In genomic region chr1:90743445-90743844, GRCm38 (mm10) we compare ENCODE assay signal across 8 mouse cellular contexts.
DNase-seq lines count a peak whose midpoint lies in the region; ATAC-seq and TF ChIP-seq lines count a peak whose summit lies in the region.

No protein-coding gene starts in this region.

- H3K4me2 ChIP-seq in lung, postnatal 0 days (replicated peaks; ENCODE audit: low read depth, low read length), result no peak overlapping the region
- no peak overlapping the region for H3K4me2 ChIP-seq in hindbrain, embryonic 11.5 days (replicated peaks; ENCODE audit: low read depth, low read length)
- H3K4me2 ChIP-seq in midbrain, embryonic 12.5 days (replicated peaks), result peak overlapping the region; percentile 55

- H3K4me1 ChIP-seq in lung, postnatal 0 days (ENCODE audit: insufficient read depth, low read depth, low read length), result no peaks in the 10 kb centered on the region
- no peaks in the 10 kb centered on the region for H3K4me1 ChIP-seq in hindbrain, embryonic 11.5 days (replicated peaks; ENCODE audit: control insufficient read depth, insufficient read depth, low read length)
- peaks cover 23% of the 10 kb centered on the region for H3K4me1 ChIP-seq in midbrain, embryonic 12.5 days

- H3K27ac ChIP-seq in lung, postnatal 0 days (ENCODE audit: low read length), result no peak overlapping the region
- H3K27ac ChIP-seq in hindbrain, embryonic 11.5 days (ENCODE audit: low read depth, low read length), result peak overlapping the region; percentile 81
- H3K27ac ChIP-seq in midbrain, embryonic 12.5 days (replicated peaks), result peak overlapping the region; percentile 90

- no peak for TF ChIP-seq CTCF in lung, postnatal 0 days (IDR thresholded peaks at IDR 0.05)

- no peaks in the 10 kb centered on the region for H3K27me3 ChIP-seq in lung, postnatal 0 days (replicated peaks; ENCODE audit: insufficient read depth, low read length)
- H3K27me3 ChIP-seq in hindbrain, embryonic 11.5 days (ENCODE audit: control insufficient read depth, insufficient read depth, low read length), result no peaks in the 10 kb centered on the region
- H3K27me3 ChIP-seq in midbrain, embryonic 12.5 days, result no peaks in the 10 kb centered on the region

- H3K36me3 ChIP-seq in lung, postnatal 0 days (ENCODE audit: insufficient read depth, low read length), result no peaks in the 10 kb centered on the region
- H3K36me3 ChIP-seq in hindbrain, embryonic 11.5 days (ENCODE audit: control insufficient read depth, insufficient read depth, low read length), result no peaks in the 10 kb centered on the region
- H3K36me3 ChIP-seq in midbrain, embryonic 12.5 days, result no peaks in the 10 kb centered on the region

- intact Hi-C loops in left cerebral cortex, postnatal 4 days (cut with DNase I), result no loop called here

- 35% methylated on average over 1 of the region's 1 CpGs for WGBS in lung, postnatal 0 days
- WGBS in hindbrain, embryonic 11.5 days, result 94% methylated on average over 1 of the region's 1 CpGs
- WGBS in midbrain, embryonic 12.5 days, result 83% methylated on average over 1 of the region's 1 CpGs

- no peak overlapping the region for H3K9ac ChIP-seq in lung, postnatal 0 days (replicated peaks; ENCODE audit: low read depth)
- no peak overlapping the region for H3K9ac ChIP-seq in hindbrain, embryonic 11.5 days (ENCODE audit: low read depth, low read length)
- H3K9ac ChIP-seq in midbrain, embryonic 12.5 days (replicated peaks), result no peak overlapping the region

- no peak for TF ChIP-seq EP300 in lung, postnatal 0 days (IDR thresholded peaks at IDR 0.05)

- H3K9me3 ChIP-seq in lung, postnatal 0 days (ENCODE audit: low read length), result no peaks in the 10 kb centered on the region
- no peaks in the 10 kb centered on the region for H3K9me3 ChIP-seq in hindbrain, embryonic 11.5 days (ENCODE audit: control insufficient read depth, low read length)
- no peaks in the 10 kb centered on the region for H3K9me3 ChIP-seq in midbrain, embryonic 12.5 days

- DNase-seq in lung, postnatal 0 days (ENCODE audit: low spot score), result no peak
- no peak for DNase-seq in lung, postnatal 4 days
- no peak for DNase-seq in hindbrain, embryonic 11.5 days (ENCODE audit: low spot score)
- no peak for DNase-seq in left cerebral cortex, postnatal 4 days
- no peak for DNase-seq in left cerebral cortex, adult 9 months (ENCODE audit: low spot score in 2 of 2)
- DNase-seq in right cerebral cortex, postnatal 14 days, result no peak
- no peak for DNase-seq in cerebellum, adult 9-11 months

- peak; percentile 10; the same call in 1 of the 2 replicates for ATAC-seq in lung, postnatal 0 days
- ATAC-seq in hindbrain, embryonic 11.5 days (ENCODE audit: low FRiP score), result peak; percentile 62; the same call in 1 of the 2 replicates
- peak; percentile 25; the same call in 1 of the 2 replicates for ATAC-seq in midbrain, embryonic 12.5 days (ENCODE audit: low FRiP score, low read depth)

- H3K4me3 ChIP-seq in lung, postnatal 0 days (ENCODE audit: low read depth, low read length), result no peak overlapping the region
- no peak overlapping the region for H3K4me3 ChIP-seq in hindbrain, embryonic 11.5 days (ENCODE audit: low read depth, low read length)
- no peak overlapping the region for H3K4me3 ChIP-seq in midbrain, embryonic 12.5 days

Comparison
In these comparisons a context has a peak if more than half of its experiments do, and no peak if none do; other contexts are left out.
1. ATAC-seq: peak in every context shown above with its lines; median percentile 62 in hindbrain, embryonic 11.5 days; 25 in midbrain, embryonic 12.5 days; 10 in lung, postnatal 0 days.